Mouse (Mus musculus): Measurements from ENCODE around the gene Klhl21. TPM values are rescaled to one million over a fixed set of nuclear protein-coding genes. Genes with fewer than 3 reads are reported as not detected.

The Klhl21 gene
- polyA plus RNA-seq, 1 experiment from 2014 or later = 8.1 TPM

Other genes starting within 250 kb of the Klhl21 start
- 122 and 131 TPM in 2 replicates for gene Camta1, start 146.9 kb upstream of the Klhl21 start, polyA plus RNA-seq (2016; fragmentation: Nextera tagmentation; extraction: Ambion mirVana)
- gene Dnajc11, start 75.1 kb upstream of the Klhl21 start, polyA plus RNA-seq (2016; fragmentation: Nextera tagmentation; extraction: Ambion mirVana) = 113 and 114 TPM in 2 replicates
- gene Thap3, start 19.8 kb upstream of the Klhl21 start, polyA plus RNA-seq (2016; fragmentation: Nextera tagmentation; extraction: Ambion mirVana) = 34.9 and 35.7 TPM in 2 replicates
- gene Phf13, start 12.5 kb upstream of the Klhl21 start, polyA plus RNA-seq (2016; fragmentation: Nextera tagmentation; extraction: Ambion mirVana) = 24.1 and 26.1 TPM in 2 replicates
- gene Zbtb48, start 18.9 kb downstream of the Klhl21 start, polyA plus RNA-seq (2016; fragmentation: Nextera tagmentation; extraction: Ambion mirVana) = 24.1 and 24.4 TPM in 2 replicates
- 0.48 and 0.79 TPM in 2 replicates for gene Tas1r1, start 29.8 kb downstream of the Klhl21 start, polyA plus RNA-seq (2016; fragmentation: Nextera tagmentation; extraction: Ambion mirVana)
- gene Nol9, start 30.5 kb downstream of the Klhl21 start, polyA plus RNA-seq (2016; fragmentation: Nextera tagmentation; extraction: Ambion mirVana) = 42.0 and 43.0 TPM in 2 replicates
- 9.6 and 9.8 TPM in 2 replicates for gene Plekhg5, start 63.7 kb downstream of the Klhl21 start, polyA plus RNA-seq (2016; fragmentation: Nextera tagmentation; extraction: Ambion mirVana)
- gene Tnfrsf25, start 107.1 kb downstream of the Klhl21 start, polyA plus RNA-seq (2016; fragmentation: Nextera tagmentation; extraction: Ambion mirVana) = 0.72 and 0.96 TPM in 2 replicates
- 5.6 and 5.9 TPM in 2 replicates for gene Espn, start 143.6 kb downstream of the Klhl21 start, polyA plus RNA-seq (2016; fragmentation: Nextera tagmentation; extraction: Ambion mirVana)
- gene Hes2, start 150.1 kb downstream of the Klhl21 start, polyA plus RNA-seq (2016; fragmentation: Nextera tagmentation; extraction: Ambion mirVana) = not detected in 2 replicates
- 61.0 and 64.4 TPM in 2 replicates for gene Acot7, start 169.3 kb downstream of the Klhl21 start, polyA plus RNA-seq (2016; fragmentation: Nextera tagmentation; extraction: Ambion mirVana)

Data from forebrain, embryonic 10.5 days (tissue).